Mouse (Mus musculus) spleen, adult 12 weeks (tissue): Measurements from ENCODE around the gene 4930432M17Rik.

Experiments
- DNase-seq: peaks from one replicate; pipeline ENCODE4 v3.0.0; 2022; ENCODE audit warnings: low spot score

4930432M17Rik gene

DNA sequence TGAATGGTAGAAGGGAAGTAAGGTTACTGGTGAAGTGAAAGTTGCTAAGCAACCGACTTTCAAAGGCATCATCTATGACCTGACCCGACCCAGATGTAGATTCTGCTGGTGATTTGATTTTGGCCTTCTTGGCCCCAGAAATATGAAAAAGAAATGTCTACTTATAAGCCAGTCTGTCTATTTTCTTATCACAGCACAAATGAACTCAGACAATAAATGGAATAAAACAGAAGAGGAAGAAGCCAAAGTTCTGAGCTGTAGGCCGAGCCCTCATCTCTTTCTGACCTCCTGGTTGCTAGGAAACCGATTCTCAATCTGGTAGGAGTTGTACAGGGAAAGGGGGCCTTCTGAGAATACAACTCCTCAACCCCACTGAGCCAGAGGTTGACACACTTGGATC lies at the start of gene 4930432M17Rik:
TSS of gene 4930432M17Rik (plus strand) at position 301 of the 400 bp plus-strand sequence.
- no peak for DNase-seq

DNA sequence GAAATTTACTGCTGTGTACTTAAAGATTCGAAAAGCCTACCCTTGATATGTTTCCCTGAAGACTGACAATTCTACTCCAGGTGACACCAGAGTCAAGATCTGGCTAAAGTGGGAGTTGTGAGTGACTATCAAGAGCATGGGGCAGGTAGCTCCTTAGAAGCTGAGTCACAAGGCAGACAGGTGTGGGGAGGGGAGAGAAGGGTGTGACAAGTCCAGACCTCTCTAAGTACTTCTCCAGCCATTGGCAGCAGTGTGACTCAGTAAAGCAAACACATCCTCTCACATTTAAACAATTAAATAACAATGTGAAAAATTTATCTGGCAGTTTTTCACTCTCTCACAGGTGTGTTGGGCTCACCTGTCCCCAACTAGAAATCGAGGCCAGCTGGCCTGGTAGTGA lies 44.9 kb upstream of the 4930432M17Rik start:
- no peak for DNase-seq

DNA sequence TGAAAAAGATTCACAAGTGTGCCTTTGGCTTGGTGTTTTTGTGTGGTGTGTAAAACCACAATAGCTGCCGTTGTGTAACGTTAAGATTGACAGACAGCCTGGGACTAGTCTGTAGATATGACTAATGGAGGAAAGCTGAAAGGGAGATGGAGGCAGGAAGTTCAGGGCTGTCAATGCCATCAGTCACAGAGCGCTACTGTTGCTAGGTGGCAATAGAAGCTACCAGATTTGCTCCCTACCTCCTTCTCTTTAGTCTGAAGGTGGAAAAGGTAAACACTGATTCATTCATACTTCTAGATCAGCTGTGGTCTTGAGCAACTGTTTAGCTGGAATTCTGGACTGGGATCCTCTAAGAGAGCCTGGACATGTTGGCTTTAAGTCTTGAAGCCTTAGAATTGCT lies 44.3 kb upstream of the 4930432M17Rik start:
- DNase-seq = no peak

DNA sequence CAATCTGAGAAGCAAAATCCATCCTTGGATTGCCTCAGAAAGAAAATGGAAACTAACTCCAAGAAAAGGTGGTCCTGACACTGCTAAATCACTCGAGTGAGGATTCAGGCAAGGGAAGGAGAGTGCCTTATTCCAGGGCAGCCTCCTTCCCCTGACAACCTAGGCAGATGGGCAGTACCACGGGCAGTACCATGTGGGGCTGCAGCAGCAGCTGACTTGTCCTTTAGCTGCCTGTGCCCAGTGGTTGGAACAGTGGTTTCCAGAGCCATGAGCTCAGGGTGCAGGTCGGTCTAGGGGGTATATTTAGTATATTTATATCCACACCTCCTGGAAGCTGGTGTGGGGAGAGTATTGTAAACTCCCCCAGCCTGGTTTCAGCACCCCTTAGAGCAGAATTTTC lies 42.3 kb upstream of the 4930432M17Rik start:
- no peak for DNase-seq

DNA sequence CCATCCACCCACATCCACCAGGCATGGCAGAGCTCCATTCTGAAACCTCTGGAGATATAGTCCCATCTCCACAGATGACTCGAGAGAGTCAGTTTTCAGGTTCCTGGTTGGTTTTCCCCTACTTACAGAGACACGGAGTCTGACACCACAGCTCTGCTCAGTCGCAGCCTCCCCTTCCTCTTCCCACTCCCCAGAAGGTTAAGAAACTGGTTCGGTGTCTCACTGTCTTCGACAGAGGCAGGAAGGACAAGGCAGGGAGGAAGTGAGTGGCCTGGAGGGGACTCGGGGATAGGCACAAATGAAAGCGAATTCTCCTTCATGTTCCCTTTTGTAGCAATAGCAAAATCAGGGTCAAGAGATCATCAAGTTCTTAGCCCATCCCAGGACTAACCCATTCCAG lies 39.9 kb upstream of the 4930432M17Rik start:
- no peak for DNase-seq

DNA sequence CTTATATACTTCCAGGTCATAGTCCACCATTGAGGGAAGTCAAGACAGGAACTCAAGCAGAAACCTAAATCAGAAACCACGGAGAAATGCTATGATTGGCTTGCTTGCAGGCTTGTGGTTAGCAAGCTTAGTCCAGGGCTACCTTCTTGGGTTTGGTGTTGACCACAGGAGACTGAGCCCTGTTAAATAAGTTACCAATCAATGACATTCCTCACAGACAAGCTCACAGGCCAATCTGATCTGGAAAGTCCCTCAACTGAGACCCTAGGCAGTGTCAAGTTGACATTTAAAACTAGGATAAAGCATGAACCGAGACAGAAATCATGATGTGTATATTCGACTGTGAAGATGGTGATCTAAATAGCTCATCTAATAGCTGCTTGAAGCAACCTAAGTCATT lies 35.6 kb upstream of the 4930432M17Rik start:
- no peak for DNase-seq

DNA sequence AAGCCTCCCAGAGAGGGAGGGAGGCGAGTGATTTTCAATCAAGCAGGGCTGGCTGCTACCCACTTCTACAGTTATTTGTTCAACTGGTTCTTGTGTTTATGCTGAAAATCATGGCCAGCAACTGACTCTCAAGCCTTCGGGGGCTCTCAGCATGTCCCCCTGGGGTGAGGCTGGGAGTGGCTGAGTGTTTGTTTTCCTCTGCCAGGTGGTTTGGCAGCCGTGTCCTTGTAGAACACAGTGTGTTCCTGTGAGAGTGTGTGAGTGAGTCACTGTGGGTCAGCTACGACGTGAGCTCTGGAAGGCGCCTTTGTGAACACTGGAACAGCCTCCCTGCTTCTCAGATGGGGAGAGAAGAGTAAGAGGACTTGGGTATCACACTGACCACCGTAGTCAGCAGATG lies 35.1 kb upstream of the 4930432M17Rik start:
- DNase-seq = no peak

DNA sequence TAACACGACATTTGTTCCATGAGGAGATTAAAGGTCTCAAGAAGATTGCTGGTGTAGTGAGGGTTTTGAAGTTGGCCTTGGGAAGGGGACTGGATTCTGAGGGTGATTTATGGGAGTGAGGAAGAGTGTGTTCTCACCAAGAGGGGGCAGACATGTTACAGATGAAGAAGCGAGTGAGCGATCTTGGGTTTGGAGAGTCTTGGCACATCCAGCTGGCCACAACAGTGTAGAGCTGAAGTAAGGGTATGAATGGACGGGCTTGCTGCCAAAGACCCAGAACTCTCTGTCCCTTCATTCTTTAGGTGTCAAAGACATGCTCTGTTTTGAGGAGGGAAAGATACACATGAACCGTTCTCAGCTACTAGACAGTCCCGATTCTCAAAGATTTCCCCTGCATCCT lies 34.2 kb upstream of the 4930432M17Rik start:
- DNase-seq = no peak

DNA sequence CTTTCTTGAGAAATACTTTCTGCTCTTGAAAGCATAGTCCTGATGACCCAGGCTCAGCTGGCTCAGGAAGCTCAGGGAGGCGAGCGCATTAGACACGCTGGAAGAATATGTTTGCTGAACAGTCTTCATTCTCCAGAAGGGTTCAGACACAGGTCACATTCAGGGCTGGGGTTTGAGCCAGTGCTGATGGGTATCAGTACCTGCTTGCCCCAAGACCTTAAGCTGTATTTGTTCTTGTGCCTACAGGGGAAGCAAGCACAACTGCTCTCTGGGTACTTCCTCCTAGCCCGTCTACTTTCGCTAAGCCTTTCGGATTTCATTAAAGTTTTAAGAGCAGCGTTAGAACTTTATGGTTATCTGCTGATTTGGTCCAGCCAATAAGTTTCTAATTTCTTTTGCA lies 33.8 kb upstream of the 4930432M17Rik start:
- no peak for DNase-seq

DNA sequence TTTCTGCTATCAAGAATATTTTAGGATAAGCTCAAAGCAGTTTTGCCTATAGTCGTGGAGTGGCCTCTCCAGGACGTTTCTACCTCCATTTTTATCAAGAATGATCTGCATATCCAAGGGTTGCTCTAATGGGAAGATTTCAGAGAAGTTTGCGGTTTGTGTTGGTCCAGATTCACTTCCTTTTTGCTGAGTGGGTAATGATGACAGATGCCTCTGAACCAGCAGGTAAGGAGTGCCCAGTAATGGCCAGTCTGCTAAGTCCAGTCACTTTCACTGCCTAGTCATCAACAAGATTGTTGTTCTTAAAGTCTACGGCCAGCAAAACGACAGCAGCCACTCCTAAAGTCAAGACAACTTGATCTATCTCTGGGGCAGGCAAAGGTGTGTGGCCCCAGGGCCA lies 32.8 kb upstream of the 4930432M17Rik start:
- no peak for DNase-seq

DNA sequence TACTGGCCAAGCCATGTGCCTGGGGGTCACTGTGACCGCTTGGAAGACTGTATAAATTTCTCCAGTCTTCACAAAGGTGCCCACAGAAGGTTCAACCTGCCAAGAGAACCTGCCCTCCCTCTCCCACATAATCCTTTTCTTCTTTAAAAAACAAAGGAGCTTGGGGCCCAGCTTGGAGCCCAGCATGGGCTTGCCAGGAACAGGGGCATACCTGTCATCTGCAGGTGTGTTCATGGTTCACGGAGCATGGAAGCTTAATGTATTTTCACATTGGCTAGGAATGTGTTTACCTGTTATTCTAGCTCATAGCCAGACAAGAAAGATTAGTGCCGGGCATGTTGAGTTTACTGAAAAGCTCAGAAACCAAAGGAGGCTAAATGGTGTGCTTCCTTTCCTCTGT lies 32.3 kb upstream of the 4930432M17Rik start:
- no peak for DNase-seq

DNA sequence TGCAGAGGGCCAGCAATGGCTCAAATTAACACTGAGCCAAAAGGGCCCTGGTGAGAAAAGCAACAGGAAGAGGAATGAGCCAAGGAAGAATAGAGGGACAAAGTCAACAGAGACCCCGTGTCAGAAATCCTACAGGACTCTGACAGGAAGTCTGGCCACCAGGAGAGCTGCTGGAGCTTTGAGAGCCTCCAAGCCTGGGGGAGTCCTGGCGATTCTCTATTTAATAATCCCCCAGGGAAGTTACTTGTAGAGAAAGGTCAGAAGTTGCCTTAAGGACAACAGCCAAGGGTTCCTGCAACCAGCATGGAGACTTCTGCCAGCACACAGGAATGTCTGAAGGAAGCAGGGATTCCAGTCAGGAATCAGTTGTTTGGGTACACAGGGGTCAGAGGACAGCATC lies 30.0 kb upstream of the 4930432M17Rik start:
- DNase-seq = no peak

DNA sequence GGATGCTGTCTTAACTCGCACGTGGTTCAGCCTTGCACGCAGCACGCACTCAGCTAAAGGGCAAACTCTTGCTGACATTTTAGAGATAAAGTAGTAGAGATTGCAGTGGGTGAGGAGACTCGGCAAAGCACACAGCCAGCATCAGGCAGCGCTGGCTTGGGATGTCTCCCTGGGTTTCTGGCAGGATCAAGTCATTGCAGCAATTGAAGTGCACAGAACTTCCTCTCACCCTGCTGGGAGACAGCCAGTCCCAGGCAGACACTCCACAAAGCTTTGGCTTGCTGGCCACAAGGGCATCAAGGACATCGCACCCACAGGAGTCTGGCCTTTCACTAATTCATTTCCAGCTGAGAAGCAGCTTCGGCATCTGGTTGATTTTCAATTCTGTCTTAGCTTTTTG lies 27.3 kb upstream of the 4930432M17Rik start:
- DNase-seq = no peak

DNA sequence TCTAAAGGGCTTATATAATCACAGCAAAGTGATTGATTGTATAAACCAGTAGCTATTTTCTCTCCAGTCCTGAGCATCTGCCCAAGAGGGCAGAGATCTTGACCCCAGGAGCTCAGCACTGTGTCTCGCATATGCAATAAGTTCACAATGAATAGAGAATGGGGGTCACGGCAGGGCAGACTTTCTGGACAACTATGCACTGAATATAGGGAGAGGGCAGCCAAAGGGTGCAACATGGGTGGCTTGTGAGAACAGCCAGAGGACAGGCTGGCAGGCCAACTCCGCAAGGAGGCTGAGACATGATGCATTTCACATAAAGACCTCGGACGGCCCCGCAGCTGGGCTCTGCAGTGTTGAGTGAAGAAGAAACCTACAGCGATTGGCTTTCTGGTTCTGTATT lies 25.1 kb upstream of the 4930432M17Rik start:
- no peak for DNase-seq

DNA sequence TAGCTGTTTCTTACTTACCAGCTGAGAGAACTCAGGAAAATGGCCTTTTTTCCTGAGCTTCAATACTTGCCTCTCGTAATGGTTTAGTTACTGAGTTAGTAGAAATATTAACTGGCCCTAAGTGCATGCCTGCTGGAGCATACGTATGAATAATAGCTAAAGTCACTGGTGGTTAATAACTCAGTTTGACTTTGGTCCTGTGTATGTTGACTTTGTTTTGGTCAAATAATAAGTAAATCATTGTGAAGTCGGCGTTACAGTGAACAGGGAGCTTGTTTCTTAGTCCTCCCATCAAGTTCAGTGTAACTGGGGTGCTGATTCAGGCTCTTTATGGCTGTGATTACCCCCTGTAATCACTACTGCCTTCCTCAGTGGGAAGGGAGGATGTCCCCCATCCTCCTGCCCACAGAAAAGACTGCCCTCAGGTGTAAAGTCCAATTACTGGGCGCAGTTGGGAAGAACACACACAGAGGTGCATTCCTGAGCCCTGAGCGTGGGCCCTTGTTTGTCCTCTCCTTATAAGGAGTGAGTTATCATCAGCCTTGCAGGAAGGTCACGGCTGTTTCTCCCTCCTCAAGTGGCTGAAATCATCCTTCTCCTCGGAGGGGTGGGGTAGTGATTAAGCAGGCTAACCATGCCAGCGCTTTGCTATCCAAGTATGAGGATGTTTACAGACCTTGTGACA lies 24.1 kb upstream of the 4930432M17Rik start:
- no peak for DNase-seq

DNA sequence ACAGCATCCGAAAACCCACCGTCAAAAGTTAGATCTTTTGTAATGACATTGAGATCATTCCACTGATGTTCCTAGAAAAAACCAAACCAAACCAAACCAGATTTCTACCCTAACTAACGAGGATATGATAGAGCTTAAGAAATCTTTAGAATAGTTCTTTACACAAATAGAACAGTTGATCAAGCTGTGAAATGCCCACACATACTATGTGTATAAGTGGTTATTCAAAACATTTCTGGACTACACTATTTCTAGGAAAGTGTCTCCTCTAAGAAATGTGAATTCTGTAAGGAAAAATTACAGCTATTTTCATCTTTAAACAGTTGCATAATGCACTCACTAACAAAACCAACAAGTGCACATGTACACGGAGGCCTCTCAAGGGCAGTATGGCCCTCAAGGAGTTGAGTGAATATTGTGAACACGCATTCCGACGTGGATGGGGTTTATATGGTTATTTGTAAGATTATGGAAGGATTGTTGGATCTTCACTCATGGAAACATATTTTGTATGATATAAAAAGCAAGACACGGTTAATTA lies 22.3 kb upstream of the 4930432M17Rik start:
- DNase-seq = no peak

DNA sequence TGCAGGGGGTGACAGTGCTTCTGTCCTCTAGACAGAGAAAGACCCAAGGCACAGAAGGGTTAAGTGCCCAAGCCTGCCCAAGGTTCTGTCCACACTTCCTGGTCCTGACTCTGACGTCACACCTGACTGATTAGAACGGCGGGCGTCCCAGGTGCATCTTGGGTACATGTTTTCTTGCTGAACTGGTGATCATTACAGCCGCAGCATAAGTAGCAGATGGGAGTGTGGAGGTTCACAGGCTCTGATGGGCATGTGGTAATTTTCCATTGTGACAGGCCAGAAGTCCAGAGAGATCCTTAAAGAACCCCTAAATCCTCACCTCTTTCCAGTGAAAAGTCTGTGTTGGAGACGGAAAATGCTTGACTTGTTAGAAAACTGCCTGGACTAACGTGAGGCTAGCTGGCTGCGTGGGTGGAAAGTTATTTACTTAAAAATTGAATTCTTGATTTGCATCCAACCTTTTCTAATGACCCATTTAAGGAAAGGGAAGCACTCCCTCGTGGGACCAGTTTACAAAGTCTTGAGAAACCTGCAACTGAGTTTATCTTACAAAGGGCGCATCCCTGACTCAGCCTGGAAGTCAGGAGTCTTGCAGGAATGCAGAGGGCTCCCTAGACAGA lies 20.4 kb upstream of the 4930432M17Rik start:
- no peak for DNase-seq

DNA sequence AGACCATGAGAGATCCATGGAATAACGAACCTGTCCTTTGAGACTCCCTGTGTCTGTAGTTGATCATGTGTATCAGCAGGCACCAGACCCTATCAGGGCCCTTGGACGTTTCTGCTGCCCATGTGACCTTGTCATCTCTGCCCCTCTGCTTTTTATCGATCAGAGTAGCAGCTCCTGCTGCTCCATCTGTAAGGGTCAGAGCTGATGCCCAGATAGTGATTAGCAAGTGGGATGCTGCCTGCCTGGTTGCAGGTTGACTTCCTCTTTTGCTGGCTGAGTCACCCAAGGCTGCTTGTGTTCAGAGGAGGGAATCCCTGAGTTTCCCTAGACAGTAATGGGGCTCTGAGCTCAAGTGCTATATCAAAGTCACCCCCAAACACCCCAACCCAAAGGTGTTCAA lies 18.9 kb upstream of the 4930432M17Rik start:
- no peak for DNase-seq

DNA sequence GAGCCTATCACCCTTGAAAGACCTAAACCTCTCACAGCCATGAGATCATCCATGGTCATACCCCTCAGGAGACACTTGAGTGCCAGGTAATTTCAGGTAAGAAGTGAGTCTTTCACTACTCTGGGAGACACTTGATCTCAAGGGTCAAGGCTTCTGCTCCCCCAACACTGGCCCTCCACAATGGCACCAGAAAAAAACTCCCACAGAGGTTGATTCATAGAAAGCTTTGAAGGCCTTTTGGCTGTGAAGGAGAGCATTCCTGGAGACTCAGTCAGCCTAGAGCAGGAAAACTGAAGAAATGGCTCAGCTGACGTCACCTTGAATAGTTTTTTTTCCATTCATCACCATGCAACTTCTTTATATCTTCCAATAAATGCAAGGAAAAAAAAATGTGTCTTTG lies 18.4 kb upstream of the 4930432M17Rik start:
- no peak for DNase-seq

DNA sequence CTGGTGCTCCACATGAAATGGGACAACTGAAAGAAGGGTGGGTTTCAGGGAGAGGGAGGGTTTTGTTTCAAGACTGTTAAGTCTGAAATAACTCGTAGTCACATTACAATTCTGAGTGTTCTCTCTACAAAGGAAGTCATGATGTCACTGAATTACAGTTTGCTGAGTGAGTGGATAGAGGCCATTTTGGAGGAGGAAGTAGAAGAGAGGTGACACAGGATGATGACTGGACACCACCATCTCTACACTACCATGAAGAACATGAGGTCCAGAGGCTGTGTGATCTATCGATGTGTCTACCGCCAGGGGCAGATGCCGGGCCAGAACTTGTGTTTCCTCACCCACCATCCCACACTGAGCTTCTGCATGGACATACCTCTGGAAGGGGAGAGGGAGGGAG lies 13.6 kb upstream of the 4930432M17Rik start:
- DNase-seq = no peak

DNA sequence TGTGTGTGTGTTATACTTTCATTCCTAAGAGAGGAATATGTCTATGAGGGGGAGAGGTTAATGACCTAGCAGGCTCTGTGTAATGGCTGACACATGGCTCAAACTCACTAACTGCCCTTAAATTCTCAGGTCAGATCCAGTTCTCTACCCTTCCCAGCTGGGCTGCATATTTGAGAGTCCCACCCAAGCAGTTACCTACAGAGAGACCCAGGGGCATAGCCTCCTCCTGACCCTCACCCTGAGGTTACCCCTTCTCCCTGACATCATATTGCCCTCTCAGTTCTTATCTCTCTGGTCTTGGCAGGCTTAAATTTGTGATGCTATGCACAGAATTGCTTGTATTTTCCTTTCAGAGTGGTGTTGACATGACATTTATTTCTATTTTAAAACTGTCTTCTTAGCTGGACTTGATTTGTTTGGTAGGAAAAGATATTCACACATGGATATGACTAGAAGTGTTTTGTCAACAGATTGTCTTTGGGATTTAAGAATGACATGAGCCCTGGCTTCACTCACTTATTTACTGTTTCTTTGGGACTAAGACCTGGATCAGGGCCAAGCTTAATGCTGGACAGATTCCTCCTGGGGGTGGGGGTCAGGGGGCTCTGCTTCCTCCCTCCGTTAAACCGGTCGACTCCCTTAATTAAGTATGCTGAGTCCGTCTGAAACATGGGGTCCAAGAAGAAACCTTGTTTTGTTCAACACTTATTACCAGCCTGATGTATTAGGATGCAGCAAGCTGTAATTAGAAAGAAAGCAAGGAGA lies 7.7 kb upstream of the 4930432M17Rik start:
- no peak for DNase-seq

DNA sequence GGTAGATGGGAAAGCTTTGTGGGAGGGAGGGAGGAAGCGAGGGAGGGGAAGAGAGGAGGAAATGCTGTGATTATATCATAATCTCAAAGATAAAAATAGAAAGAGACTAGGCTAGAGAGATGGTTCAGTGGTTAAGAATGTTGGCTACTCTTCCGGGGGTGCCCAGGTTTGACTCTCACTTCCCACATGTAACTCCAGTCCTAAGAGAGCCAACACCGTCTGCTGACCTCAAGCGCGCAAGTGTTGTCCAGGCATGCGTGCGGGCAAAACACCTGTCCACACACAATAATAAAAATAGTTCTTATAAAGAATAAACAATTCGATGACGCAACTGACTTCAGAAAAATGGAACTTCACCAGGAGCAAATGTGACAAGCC lies 7.1 kb upstream of the 4930432M17Rik start:
- no peak for DNase-seq

DNA sequence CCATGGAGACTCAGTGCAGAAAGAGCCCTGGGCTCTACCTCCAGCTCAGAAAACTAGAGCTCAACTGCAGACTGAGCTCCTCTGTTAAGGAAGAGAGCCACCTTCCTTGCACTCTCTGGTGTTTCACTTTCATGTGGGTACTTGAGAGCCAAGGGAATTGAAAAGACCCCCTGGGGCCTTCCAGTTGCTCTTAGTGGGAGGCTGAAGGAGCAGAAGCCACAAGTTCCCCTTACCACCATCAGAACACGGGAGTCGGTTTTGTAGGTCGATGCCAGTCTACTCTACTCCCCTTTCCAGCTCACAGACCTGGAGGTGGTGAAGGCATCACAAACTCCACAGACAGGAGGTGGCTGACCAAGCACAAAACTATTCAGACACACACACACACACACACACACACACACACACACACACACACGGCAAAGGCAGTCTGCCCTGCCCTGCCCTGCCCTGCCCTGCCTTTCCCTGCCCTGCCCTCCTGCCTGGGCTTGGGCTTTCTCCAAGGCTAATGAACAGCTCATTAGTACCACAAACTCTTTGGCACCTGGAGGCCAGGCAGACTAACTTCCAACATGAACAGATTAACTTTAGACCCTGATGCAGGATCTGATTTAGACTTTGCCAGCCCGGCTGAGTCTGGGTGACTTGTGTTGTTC lies 1.7 kb downstream of the 4930432M17Rik start:
- DNase-seq = no peak
